Mouse (Mus musculus): ENCODE data around the gene Prkd2. TPM values are rescaled to one million over a fixed set of nuclear protein-coding genes. Genes with fewer than 3 reads are reported as not detected.

Gene Prkd2
- 100 to 1,000 TPM; 277 to 288 TPM for total RNA-seq (2023)

DNA sequence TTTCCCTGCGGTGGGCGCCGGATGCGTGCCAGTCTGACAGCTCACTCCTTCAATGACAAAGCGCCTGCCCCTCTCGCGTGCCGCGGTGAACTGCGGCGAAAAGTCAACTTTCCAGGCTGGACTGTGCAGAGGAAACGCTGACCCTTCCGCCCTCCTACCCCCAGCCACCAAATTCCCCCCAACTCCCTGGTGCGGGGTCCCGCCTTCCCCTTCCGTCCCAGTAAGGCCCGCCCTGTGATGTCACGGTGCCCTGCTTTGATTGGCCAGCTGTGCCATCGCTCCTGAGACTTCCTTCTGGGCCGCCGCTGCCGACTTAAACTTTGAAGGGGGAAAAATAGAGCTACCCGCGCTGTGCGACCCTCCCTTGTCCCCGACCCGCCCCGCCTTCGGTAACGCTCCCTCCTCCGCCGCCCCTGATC, at the start of gene Prkd2:
Gene Prkd2, plus strand, starts transcription at position 258 of the 419 bp plus-strand sequence.

GRCm38 (mm10) chr7:16815351-16815941, 27.3 kb upstream of the Prkd2 start, which contains the start of gene Strn4:
Gene Strn4, plus strand, starts transcription at chr7:16815889.

GRCm38 (mm10) chr7:16816475-16817122, 26.1 kb upstream of the Prkd2 start, which contains the start of gene Fkrp:
Gene Fkrp, minus strand, starts transcription at chr7:16816732.

DNA sequence AGATGAGACGGTGACA, 32.4 kb downstream of the Prkd2 start, which contains the start of gene Dact3:
Gene Dact3, plus strand, starts transcription at position 8 of the 16 bp plus-strand sequence.

GRCm38 (mm10) chr7:16891641-16892351, 49.1 kb downstream of the Prkd2 start, which contains the start of gene Gng8:
Gene Gng8, plus strand, starts transcription at chr7:16891786.

GRCm38 (mm10) chr7:16906281-16906680, 63.6 kb downstream of the Prkd2 start, which contains the start of gene Ptgir:
Gene Ptgir, plus strand, starts transcription at chr7:16906490.

Other genes starting within 250 kb of the Prkd2 start
- 10 to 100 TPM; 22.5 to 23.6 TPM for gene Arhgap35, start 227.9 kb upstream of the Prkd2 start, total RNA-seq (2023)
- gene Ceacam15, start 167.2 kb upstream of the Prkd2 start, total RNA-seq (2023), result not detected
- gene Ceacam9, start 121.0 kb upstream of the Prkd2 start, total RNA-seq (2023), result not detected
- gene Ap2s1, start 104.5 kb upstream of the Prkd2 start, total RNA-seq (2023), result 10 to 100 TPM; 72.7 to 84.2 TPM
- gene Slc1a5, start 61.6 kb upstream of the Prkd2 start, total RNA-seq (2023), result 100 to 1,000 TPM; 185 to 202 TPM
- 100 to 1,000 TPM; 139 to 176 TPM for gene Strn4, start 27.0 kb upstream of the Prkd2 start, total RNA-seq (2023)
- gene Fkrp, start 26.2 kb upstream of the Prkd2 start, total RNA-seq (2023), result 10 to 100 TPM; 26.3 to 29.3 TPM
- under 1 TPM; 0.23 to 0.59 TPM for gene Dact3, start 32.4 kb downstream of the Prkd2 start, total RNA-seq (2023)
- not detected for gene Gng8, start 48.9 kb downstream of the Prkd2 start, total RNA-seq (2023)
- gene Ptgir, start 63.6 kb downstream of the Prkd2 start, total RNA-seq (2023), result not detected
- gene Calm3, start 81.2 kb downstream of the Prkd2 start, total RNA-seq (2023), result 100 to 1,000 TPM; 125 to 130 TPM
- gene Pnmal2, start 101.8 kb downstream of the Prkd2 start, total RNA-seq (2023), result not detected
- not detected for gene Pnmal1, start 116.8 kb downstream of the Prkd2 start, total RNA-seq (2023)
- under 1 TPM; 0.18 to 0.29 TPM for gene Gm42372, start 140.2 kb downstream of the Prkd2 start, total RNA-seq (2023)
- gene Ccdc8, start 149.8 kb downstream of the Prkd2 start, total RNA-seq (2023), result not detected
- gene Ppp5c, start 185.0 kb downstream of the Prkd2 start, total RNA-seq (2023), result 100 to 1,000 TPM; 164 to 166 TPM
- 1 to 10 TPM; 1.9 to 2.0 TPM for gene Hif3a, start 219.5 kb downstream of the Prkd2 start, total RNA-seq (2023)
- gene Psg16, start 231.1 kb downstream of the Prkd2 start, total RNA-seq (2023), result under 1 TPM in 1 of 2 experiments, not detected in 1; 0.12 TPM